Mouse (Mus musculus) CH12.LX (cell line): Measurements from ENCODE around the gene Mapk6. TPM values are rescaled to one million over a fixed set of nuclear protein-coding genes. Genes with fewer than 3 reads are reported as not detected.

Experiments
- DNase-seq: peaks from one replicate; pipeline ENCODE4 v3.0.0-alpha.2; 2013; ENCODE audit errors: extremely low read depth
- H3K27ac ChIP-seq: 2 replicates; pipeline ENCODE4 v1.5.1; 2012; ENCODE audit warnings: low read depth, mild to moderate bottlenecking, control low read depth, moderate library complexity; ENCODE audit not compliant: insufficient read depth
- H3K27me3 ChIP-seq: replicated peaks from 2 replicates; pipeline ENCODE3; 2012; ENCODE audit warnings: inconsistent platforms
- H3K36me3 ChIP-seq, 2 experiments: replicated peaks in 1 of 2; 2 replicates each; pipeline versions ENCODE3 to v1.6.1; 2012; ENCODE audit warnings: inconsistent platforms in 1 of 2, low read length in 1 of 2, mild to moderate bottlenecking in 1 of 2, mixed read lengths in 1 of 2, moderate library complexity in 1 of 2; ENCODE audit not compliant: control insufficient read depth in 1 of 2, insufficient read depth in 1 of 2
- H3K4me1 ChIP-seq, 2 experiments: 2 replicates each; pipeline ENCODE4 v1.6.1; 2012; ENCODE audit warnings: inconsistent platforms in 1 of 2, moderate library complexity in 1 of 2; ENCODE audit not compliant: insufficient read depth in 2 of 2, control insufficient read depth in 1 of 2
- H3K4me2 ChIP-seq: 2 replicates; pipeline ENCODE4 v1.6.1; 2012; ENCODE audit warnings: low read depth, mild to moderate bottlenecking, control low read depth; ENCODE audit not compliant: poor library complexity, insufficient read depth, severe bottlenecking
- H3K4me3 ChIP-seq, 3 experiments: fragments of 150-350 bp in 1 of 3; sonication (generic) in 1 of 3; replicated peaks in 1 of 3; 2 replicates each; pipeline versions ENCODE3 to v1.5.1; 2011 to 2012; ENCODE audit warnings: low read depth in 2 of 3, low read length in 2 of 3, mild to moderate bottlenecking in 2 of 3, moderate library complexity in 2 of 3, control low read depth in 1 of 3, improper control_type of control experiment in 1 of 3, inconsistent platforms in 1 of 3, mixed read lengths in 1 of 3; ENCODE audit not compliant: poor library complexity in 1 of 3
- H3K79me2 ChIP-seq: replicated peaks from 2 replicates; pipeline ENCODE4 v1.6.1; 2012; ENCODE audit warnings: mild to moderate bottlenecking, moderate library complexity; ENCODE audit not compliant: control insufficient read depth, poor library complexity, insufficient read depth, severe bottlenecking; ENCODE audit errors: extremely low read depth
- H3K9ac ChIP-seq: 2 replicates; pipeline ENCODE4 v1.6.1; 2012; ENCODE audit warnings: low read depth, mild to moderate bottlenecking, control low read depth, moderate library complexity; ENCODE audit not compliant: insufficient read depth
- H3K9me3 ChIP-seq: replicated peaks from 2 replicates; pipeline ENCODE3; 2012; ENCODE audit warnings: low read length, inconsistent platforms, mixed read lengths
- BHLHE40 ChIP-seq: IDR thresholded peaks from 2 replicates; pipeline ENCODE4 v1.6.1; 2011; ENCODE audit warnings: mild to moderate bottlenecking, low read depth, low read length, improper control_type of control experiment
- CHD1 ChIP-seq: IDR thresholded peaks from 2 replicates; pipeline ENCODE4 v1.6.1; 2012; ENCODE audit warnings: low read depth, low read length, improper control_type of control experiment, inconsistent platforms
- CHD2 ChIP-seq: IDR thresholded peaks from 2 replicates; pipeline ENCODE4 v1.6.1; 2011; ENCODE audit warnings: low read length, improper control_type of control experiment
- ELF1 ChIP-seq: IDR thresholded peaks from 2 replicates; pipeline ENCODE4 v1.6.1; 2014; ENCODE audit warnings: low read depth, mild to moderate bottlenecking, inconsistent platforms, low read length, improper control_type of control experiment
- EP300 ChIP-seq: IDR thresholded peaks from 2 replicates; pipeline ENCODE4 v1.6.1; 2011; ENCODE audit warnings: low read length, improper control_type of control experiment
- ETS1 ChIP-seq: conservative IDR thresholded peaks from 2 replicates; pipeline ENCODE4 v1.6.1; 2012; ENCODE audit warnings: low read depth, mild to moderate bottlenecking, inconsistent platforms, low read length, improper control_type of control experiment, moderate library complexity
- GABPA ChIP-seq: IDR thresholded peaks from 2 replicates; pipeline ENCODE4 v1.6.1; 2012; ENCODE audit warnings: low read depth, low read length, improper control_type of control experiment, inconsistent platforms; ENCODE audit not compliant: insufficient replicate concordance
- HCFC1 ChIP-seq: IDR thresholded peaks from 2 replicates; pipeline ENCODE4 v1.6.1; 2012; ENCODE audit warnings: low read depth, mild to moderate bottlenecking, inconsistent platforms, low read length, improper control_type of control experiment
- IRF4 ChIP-seq: IDR thresholded peaks from 2 replicates; pipeline ENCODE4 v1.6.1; 2014; ENCODE audit warnings: low read depth, mild to moderate bottlenecking, inconsistent platforms, low read length, improper control_type of control experiment
- JUND ChIP-seq: conservative IDR thresholded peaks from 2 replicates; pipeline ENCODE4 v1.6.1; 2011; ENCODE audit warnings: low read depth, low read length, improper control_type of control experiment
- MAZ ChIP-seq: IDR thresholded peaks from 2 replicates; pipeline ENCODE4 v1.6.1; 2012; ENCODE audit warnings: low read depth, mild to moderate bottlenecking, inconsistent platforms, low read length, improper control_type of control experiment, moderate library complexity
- MEF2A ChIP-seq: IDR thresholded peaks from 2 replicates; pipeline ENCODE4 v1.6.1; 2014; ENCODE audit warnings: low read depth, mild to moderate bottlenecking, inconsistent platforms, low read length, improper control_type of control experiment, borderline replicate concordance
- MYC ChIP-seq: IDR thresholded peaks from 2 replicates; pipeline ENCODE4 v1.6.1; 2011; ENCODE audit warnings: low read depth, mild to moderate bottlenecking, improper control_type of control experiment, low read length
- NELFE ChIP-seq: IDR thresholded peaks from 2 replicates; pipeline ENCODE4 v1.6.1; 2011; ENCODE audit warnings: low read depth, low read length, improper control_type of control experiment
- POLR2A ChIP-seq: IDR thresholded peaks from 2 replicates; pipeline ENCODE4 v1.6.1; 2011; ENCODE audit warnings: low read depth, mild to moderate bottlenecking, improper control_type of control experiment, low read length
- POLR2AphosphoS2 ChIP-seq: IDR thresholded peaks from 2 replicates; pipeline ENCODE4 v1.6.1; 2011; ENCODE audit warnings: low read depth, low read length, improper control_type of control experiment
- RCOR1 ChIP-seq: conservative IDR thresholded peaks from 2 replicates; pipeline ENCODE4 v1.6.1; 2012; ENCODE audit warnings: low read depth, mild to moderate bottlenecking, inconsistent platforms, low read length, improper control_type of control experiment
- SIN3A ChIP-seq: IDR thresholded peaks from 2 replicates; pipeline ENCODE4 v1.6.1; 2012; ENCODE audit warnings: low read length, improper control_type of control experiment, inconsistent platforms
- TBP ChIP-seq: conservative IDR thresholded peaks from 2 replicates; pipeline ENCODE4 v1.6.1; 2011; ENCODE audit warnings: low read depth, low read length, improper control_type of control experiment
- TCF12 ChIP-seq: IDR thresholded peaks from 2 replicates; pipeline ENCODE4 v1.6.1; 2014; ENCODE audit warnings: low read depth, mild to moderate bottlenecking, inconsistent platforms, low read length, improper control_type of control experiment
- UBTF ChIP-seq: IDR thresholded peaks from 2 replicates; pipeline ENCODE4 v1.6.1; 2012; ENCODE audit warnings: low read depth, mild to moderate bottlenecking, inconsistent platforms, low read length, improper control_type of control experiment, moderate library complexity
- ZC3H11A ChIP-seq: IDR thresholded peaks from 2 replicates; pipeline ENCODE4 v1.6.1; 2012; ENCODE audit warnings: low read depth, mild to moderate bottlenecking, inconsistent platforms, low read length, improper control_type of control experiment
- ZKSCAN1 ChIP-seq: IDR thresholded peaks from 2 replicates; pipeline ENCODE4 v1.6.1; 2012; ENCODE audit warnings: low read depth, inconsistent platforms, low read length, improper control_type of control experiment, borderline replicate concordance
- ZNF384 ChIP-seq: IDR thresholded peaks from 2 replicates; pipeline ENCODE4 v1.6.1; 2012; ENCODE audit warnings: low read depth, low read length, improper control_type of control experiment, inconsistent platforms
- dilution Hi-C: fragments of 300-500 bp; cut with MboI; formaldehyde crosslinking; loops from 2 replicates; pipeline ENCODE4 v1.14.3; 2020; ENCODE audit warnings: low sequenced_read_pairs; ENCODE audit not compliant: extremely low pct_unique_long_range_greater_than_20kb, extremely low pct_ligation_motif_present
- in situ Hi-C: fragments of 300-500 bp; cut with MboI; formaldehyde crosslinking; loops from 3 replicates; pipeline ENCODE4 v1.14.3; 2019; ENCODE audit warnings: low sequenced_read_pairs, low pct_ligation_motif_present, low pct_unique_long_range_greater_than_20kb, mixed read lengths
- polyA plus RNA-seq: library from polyadenylated mRNA; unstranded; fragments of >175 nt; gene quantifications from 2 replicates; pipeline ENCODE4 v1.2.1, GENCODE M21; 2012; ENCODE audit warnings: low read depth; ENCODE audit not compliant: insufficient read length
- total RNA-seq, 2 experiments: library from RNA; depleted of rRNA; stranded (reverse); fragments of 300-350 nt in 1 of 2; fragments of >200 nt in 1 of 2; gene quantifications; 2 replicates each; pipeline ENCODE4 v1.2.3; 2012 to 2014

Mapk6 gene
- total and polyA plus RNA-seq, 3 experiments = 23.3 to 62.2 (median 34.2) TPM

- no peak overlapping the region for H3K4me2 ChIP-seq
- dilution Hi-C loops = no loop called here
These were observed 12.5 kb upstream of the Mapk6 start for GRCm38 (mm10) chr9:75422251-75422691.

GRCm38 (mm10) chr9:75414204-75414603 is 4.4 kb upstream of the Mapk6 start:
- no peak overlapping the region for H3K4me3 ChIP-seq
- no peak overlapping the region for H3K27ac ChIP-seq
- peaks cover 0 to 31% of the 10 kb centered on the region in 2 experiments for H3K36me3 ChIP-seq
- H3K4me2 ChIP-seq = peak overlapping the region; percentile 53; the same call in 1 of the 2 replicates
- DNase-seq = peak; percentile 84
- H3K27me3 ChIP-seq = no peaks in the 10 kb centered on the region
- H3K9ac ChIP-seq = no peak overlapping the region
- H3K79me2 ChIP-seq = peaks cover 2% of the 10 kb centered on the region; the same call in 1 of the 2 replicates
- H3K9me3 ChIP-seq = no peaks in the 10 kb centered on the region
- TF ChIP-seq NELFE = no peak
- TF ChIP-seq SIN3A = no peak; the same call in 1 of the 2 replicates
- no peak for TF ChIP-seq RCOR1
- TF ChIP-seq BHLHE40 = peak; percentile 67
- no peak for TF ChIP-seq MAZ
- TF ChIP-seq IRF4 = peak; percentile 64
- TF ChIP-seq ZC3H11A = no peak
- peak; percentile 61; the same call in 1 of the 2 replicates for TF ChIP-seq EP300
- TF ChIP-seq ETS1 = peak; percentile 58
- no peak; the same call in 1 of the 2 replicates for TF ChIP-seq HCFC1
- peak; percentile 33; the same call in 1 of the 2 replicates for TF ChIP-seq POLR2A
- no peak; the same call in 1 of the 2 replicates for TF ChIP-seq TCF12
- TF ChIP-seq UBTF = no peak
- 0 out of 2 replicates have a peak, but pooled peaks have one; percentile 15 for TF ChIP-seq MYC
- 0 out of 2 replicates have a peak, but pooled peaks have one; percentile 28 for TF ChIP-seq MEF2A
- no peak for TF ChIP-seq ZKSCAN1
- TF ChIP-seq CHD1 = no peak
- TF ChIP-seq ZNF384 = no peak
- peak; percentile 67; the same call in 1 of the 2 replicates for TF ChIP-seq CHD2
- no peak for TF ChIP-seq JUND
- no peak for TF ChIP-seq GABPA
- TF ChIP-seq ELF1 = peak; percentile 57; the same call in 1 of the 2 replicates
- dilution Hi-C loops (no loop called here), in situ Hi-C loops (no loop called here)
- peaks cover 12 to 47% of the 10 kb centered on the region in 2 experiments for H3K4me1 ChIP-seq

More at GRCm38 (mm10) chr9:75422251-75422691, 12.5 kb upstream of the Mapk6 start:
- Histone ChIP-seq H3K9me3 (no peaks in the 10 kb centered on the region), H3K4me1 (peaks cover 3 to 13% of the 10 kb centered on the region in 2 experiments; a peak in 3 of 4 replicates), H3K9ac (no peak overlapping the region), H3K36me3 (peaks cover 0 to 6% of the 10 kb centered on the region in 2 experiments), H3K79me2 (no peaks in the 10 kb centered on the region), H3K27me3 (no peaks in the 10 kb centered on the region), H3K27ac (no peak overlapping the region), H3K4me3 (no peak overlapping the region)
- DNase-seq = no peak
- no peak for TF ChIP-seq POLR2AphosphoS2
- TF ChIP-seq CHD2 = no peak
- no peak for TF ChIP-seq RCOR1
- no peak for TF ChIP-seq TBP
- in situ Hi-C loops = no loop called here
